Mouse (Mus musculus): ENCODE data around the gene Mpv17l2.

Mpv17l2 gene

GRCm38 (mm10) chr8:70720739-70721138 lies 40.0 kb downstream of the Mpv17l2 start:
- no peak for DNase-seq (ENCODE audit: low read depth)

- DNase-seq (ENCODE audit: low read depth), result no peak
Measured at GRCm38 (mm10) chr8:70719796-70720270, 40.9 kb downstream of the Mpv17l2 start.

- DNase-seq (ENCODE audit: low read depth), result no peak
Measured at GRCm38 (mm10) chr8:70718297-70718696, 42.4 kb downstream of the Mpv17l2 start, which contains the start of gene Gm3336. TSS of gene Gm3336 (plus strand) at chr8:70718543.

- DNase-seq (ENCODE audit: low read depth), result no peak
Measured at GRCm38 (mm10) chr8:70716521-70717400, 44.0 kb downstream of the Mpv17l2 start.

- no peak for DNase-seq (ENCODE audit: low read depth)
Measured at GRCm38 (mm10) chr8:70715086-70715485, 45.7 kb downstream of the Mpv17l2 start.

- DNase-seq (ENCODE audit: low read depth), result no peak
Measured at GRCm38 (mm10) chr8:70713991-70714390, 46.8 kb downstream of the Mpv17l2 start.

- DNase-seq (ENCODE audit: low read depth), result no peak
Measured at GRCm38 (mm10) chr8:70711041-70711440, 49.7 kb downstream of the Mpv17l2 start.

- DNase-seq (ENCODE audit: low read depth), result no peak
Measured at GRCm38 (mm10) chr8:70710296-70710695, 50.5 kb downstream of the Mpv17l2 start.

GRCm38 (mm10) chr8:70709794-70710193 lies 51.0 kb downstream of the Mpv17l2 start:
- DNase-seq (ENCODE audit: low read depth), result no peak

Measured in c-Kit-positive CD71-positive TER-119-negative erythroid progenitor cells, embryonic 14.5 days (primary cell).